Mouse (Mus musculus) kidney, embryonic 15.5 days (tissue): ENCODE results near the gene Hist1h4h. TPM values are rescaled to one million over a fixed set of nuclear protein-coding genes. Genes with fewer than 3 reads are reported as not detected.
"Not testable (repeated sequence)": the region's sequence is repeated elsewhere in the genome, so short reads cannot be mapped to it uniquely, and the experiment has no call there.

Experiments used
- ATAC-seq: fragments of 200-750 bp; cut with Nextera tagmentation; replicated peaks from 2 replicates; pipeline ENCODE4 v1.8.0; 2017; ENCODE audit warnings: moderate TSS enrichment; ENCODE audit not compliant: low FRiP score
- H3K27ac ChIP-seq: fragments of 300-500 bp; sonication (generic); 2 replicates; pipeline ENCODE4 v1.5.1; 2015; ENCODE audit warnings: mild to moderate bottlenecking, inconsistent platforms
- H3K27me3 ChIP-seq: fragments of 300-500 bp; sonication (generic); 2 replicates; pipeline ENCODE4 v1.6.1; 2015; ENCODE audit warnings: inconsistent platforms
- H3K36me3 ChIP-seq: fragments of 300-500 bp; sonication (generic); 2 replicates; pipeline ENCODE4 v1.6.1; 2015; ENCODE audit warnings: inconsistent platforms
- H3K4me1 ChIP-seq: fragments of 300-500 bp; sonication (generic); 2 replicates; pipeline ENCODE4 v1.6.1; 2015; ENCODE audit warnings: inconsistent platforms
- H3K4me2 ChIP-seq: fragments of 300-500 bp; sonication (generic); 2 replicates; pipeline ENCODE4 v1.6.1; 2015; ENCODE audit warnings: moderate library complexity, mild to moderate bottlenecking, inconsistent platforms
- H3K4me3 ChIP-seq: fragments of 300-500 bp; sonication (generic); replicated peaks from 2 replicates; pipeline ENCODE4 v1.5.1; 2015; ENCODE audit warnings: mild to moderate bottlenecking, inconsistent platforms
- H3K9ac ChIP-seq: fragments of 300-500 bp; sonication (generic); 2 replicates; pipeline ENCODE4 v1.6.1; 2015; ENCODE audit warnings: mild to moderate bottlenecking, inconsistent platforms
- H3K9me3 ChIP-seq: fragments of 300-500 bp; sonication (generic); replicated peaks from 2 replicates; pipeline ENCODE4 v1.6.1; 2016; ENCODE audit warnings: inconsistent platforms
- WGBS: fragments of 180-500 bp; shearing (Covaris S2); methylation state at CpG from one replicate; pipeline ENCODE4 v1.1.7; 2015; ENCODE audit warnings: mixed read lengths; 5-methylcytosine and 5-hydroxymethylcytosine counted together
- polyA plus RNA-seq: library from polyadenylated mRNA; unstranded; fragments of >200 nt; fragmentation: Nextera tagmentation; extraction: Ambion mirVana; gene quantifications from 2 replicates; pipeline ENCODE4 v1.2.1, GENCODE M21; 2015

Gene Hist1h4h
- polyA plus RNA-seq, 1 experiment from 2014 or later = 7.8 TPM

GRCm38 (mm10) chr13:23529005-23529404, 1.8 kb upstream of the Hist1h4h start:
- 37% methylated on average over 5 of the region's 5 CpGs for WGBS
- no peaks in the 10 kb centered on the region for H3K27me3 ChIP-seq
- peak overlapping the region; percentile 49; the same call in 1 of the 2 replicates for H3K27ac ChIP-seq
- no peaks in the 10 kb centered on the region for H3K36me3 ChIP-seq
- H3K4me3 ChIP-seq = no peak overlapping the region
- H3K9ac ChIP-seq = no peak overlapping the region
- peaks cover 35% of the 10 kb centered on the region for H3K4me1 ChIP-seq
- H3K9me3 ChIP-seq = no peaks in the 10 kb centered on the region
- peak overlapping the region; percentile 58 for H3K4me2 ChIP-seq
- ATAC-seq = peak; percentile 24

- no peaks in the 10 kb centered on the region for H3K27me3 ChIP-seq
- peak overlapping the region; percentile 98 for H3K27ac ChIP-seq
- peak overlapping the region; percentile 56 for H3K4me3 ChIP-seq
- peak overlapping the region; percentile 66 for H3K9ac ChIP-seq
- H3K9me3 ChIP-seq = no peaks in the 10 kb centered on the region
- H3K4me1 ChIP-seq = peaks cover 36% of the 10 kb centered on the region
- WGBS = 15% methylated on average over 2 of the region's 2 CpGs
- no peaks in the 10 kb centered on the region for H3K36me3 ChIP-seq
- H3K4me2 ChIP-seq = peak overlapping the region; percentile 58
- no peak for ATAC-seq
These were observed 1.2 kb upstream of the Hist1h4h start for GRCm38 (mm10) chr13:23529480-23530165.

- H3K4me1 ChIP-seq = peaks cover 35% of the 10 kb centered on the region
- H3K27ac ChIP-seq = peak overlapping the region; percentile 98
- no peaks in the 10 kb centered on the region for H3K36me3 ChIP-seq
- H3K4me3 ChIP-seq = peak overlapping the region; percentile 56
- WGBS = under 1% methylated on average over 20 of the region's 20 CpGs
- H3K9me3 ChIP-seq = no peaks in the 10 kb centered on the region
- H3K9ac ChIP-seq = peak overlapping the region; percentile 66
- no peak for ATAC-seq
- H3K27me3 ChIP-seq = no peaks in the 10 kb centered on the region
- peak overlapping the region; percentile 58 for H3K4me2 ChIP-seq
These were observed 509 bp upstream of the Hist1h4h start for GRCm38 (mm10) chr13:23530181-23530900.

- Histone ChIP-seq H3K9me3 (no peaks in the 10 kb centered on the region), H3K36me3 (no peaks in the 10 kb centered on the region), H3K4me2 (peak overlapping the region; percentile 58), H3K4me3 (peak overlapping the region; percentile 56), H3K4me1 (peaks cover 46% of the 10 kb centered on the region), H3K27me3 (no peaks in the 10 kb centered on the region), H3K27ac (peak overlapping the region; percentile 98), H3K9ac (peak overlapping the region; percentile 47)
- WGBS = 24% methylated on average over 9 of the region's 9 CpGs
- no peak for ATAC-seq
These were observed 1.6 kb downstream of the Hist1h4h start for GRCm38 (mm10) chr13:23532262-23533075.

GRCm38 (mm10) chr13:23533560-23534367, 2.9 kb downstream of the Hist1h4h start, which contains the start of gene Hist1h2af:
TSS of gene Hist1h2af (plus strand) at chr13:23533906.
- peak; percentile 63 for ATAC-seq
- not testable (repeated sequence) for H3K9me3 ChIP-seq, H3K36me3 ChIP-seq, H3K27me3 ChIP-seq
- Histone ChIP-seq H3K4me2 (peak within 1 kb of the TSS; percentile 58), H3K4me3 (peak within 1 kb of the TSS; percentile 56), H3K9ac (peak within 1 kb of the TSS; percentile 47), H3K4me1 (peaks cover 45% of the 10 kb centered on the region), H3K27ac (peak within 1 kb of the TSS; percentile 98)
- WGBS = under 1% methylated on average over 28 of the region's 53 CpGs

- peak overlapping the region; percentile 40 for H3K9ac ChIP-seq
- ATAC-seq = 0 out of 2 replicates have a peak, but pooled peaks have one; percentile 13
- H3K4me1 ChIP-seq = peaks cover 40% of the 10 kb centered on the region
- peak overlapping the region; percentile 98 for H3K27ac ChIP-seq
- H3K4me2 ChIP-seq = peak overlapping the region; percentile 58
- no peaks in the 10 kb centered on the region for H3K9me3 ChIP-seq
- peak overlapping the region; percentile 56 for H3K4me3 ChIP-seq
- H3K36me3 ChIP-seq = no peaks in the 10 kb centered on the region
- under 1% methylated on average over 15 of the region's 15 CpGs for whole genome bisulfite sequencing
- H3K27me3 ChIP-seq = no peaks in the 10 kb centered on the region
These were observed 3.7 kb downstream of the Hist1h4h start for GRCm38 (mm10) chr13:23534368-23535131.

GRCm38 (mm10) chr13:23535137-23536075, 4.6 kb downstream of the Hist1h4h start, which contains the start of gene Hist1h3g:
TSS of gene Hist1h3g (plus strand) at chr13:23535422.
- peak within 1 kb of the TSS; percentile 58 for H3K4me2 ChIP-seq
- peak within 1 kb of the TSS; percentile 98 for H3K27ac ChIP-seq
- not testable (repeated sequence) for H3K36me3 ChIP-seq, H3K9me3 ChIP-seq, H3K27me3 ChIP-seq
- ATAC-seq = peak; percentile 94
- WGBS = under 1% methylated on average over 50 of the region's 62 CpGs
- H3K4me1 ChIP-seq = peaks cover 42% of the 10 kb centered on the region
- peak within 1 kb of the TSS; percentile 56 for H3K4me3 ChIP-seq
- peak within 1 kb of the TSS; percentile 57 for H3K9ac ChIP-seq

- no peak for ATAC-seq
- H3K4me2 ChIP-seq = peak overlapping the region; percentile 58
- WGBS = 13% methylated on average over 7 of the region's 7 CpGs
- H3K9me3 ChIP-seq = no peaks in the 10 kb centered on the region
- H3K36me3 ChIP-seq = no peaks in the 10 kb centered on the region
- H3K4me1 ChIP-seq = peaks cover 46% of the 10 kb centered on the region
- peak overlapping the region; percentile 57 for H3K9ac ChIP-seq
- H3K27me3 ChIP-seq = no peaks in the 10 kb centered on the region
- H3K27ac ChIP-seq = peak overlapping the region; percentile 98
- peak overlapping the region; percentile 56 for H3K4me3 ChIP-seq
These were observed 5.4 kb downstream of the Hist1h4h start for GRCm38 (mm10) chr13:23536076-23536822.

GRCm38 (mm10) chr13:23537006-23537710, 6.3 kb downstream of the Hist1h4h start:
- no peaks in the 10 kb centered on the region for H3K27me3 ChIP-seq
- H3K9ac ChIP-seq = no peak overlapping the region
- no peaks in the 10 kb centered on the region for H3K36me3 ChIP-seq
- peaks cover 45% of the 10 kb centered on the region for H3K4me1 ChIP-seq
- ATAC-seq = no peak
- peak overlapping the region; percentile 58 for H3K4me2 ChIP-seq
- whole genome bisulfite sequencing = 73% methylated on average over 3 of the region's 3 CpGs
- peak overlapping the region; percentile 56 for H3K4me3 ChIP-seq
- no peaks in the 10 kb centered on the region for H3K9me3 ChIP-seq
- 0 out of 2 replicates have a peak overlapping the region, but pooled peaks have one; percentile 13 for H3K27ac ChIP-seq
